Mouse (Mus musculus): ENCODE measurements around the gene Hdgf. TPM values are rescaled to one million over a fixed set of nuclear protein-coding genes. Genes with fewer than 3 reads are reported as not detected.
"Not testable (repeated sequence)": the region's sequence is repeated elsewhere in the genome, so short reads cannot be mapped to it uniquely, and the experiment has no call there.

Hdgf gene
- total and polyA plus RNA-seq, 3 experiments: 578 to 1,810 (median 722) TPM

DNA sequence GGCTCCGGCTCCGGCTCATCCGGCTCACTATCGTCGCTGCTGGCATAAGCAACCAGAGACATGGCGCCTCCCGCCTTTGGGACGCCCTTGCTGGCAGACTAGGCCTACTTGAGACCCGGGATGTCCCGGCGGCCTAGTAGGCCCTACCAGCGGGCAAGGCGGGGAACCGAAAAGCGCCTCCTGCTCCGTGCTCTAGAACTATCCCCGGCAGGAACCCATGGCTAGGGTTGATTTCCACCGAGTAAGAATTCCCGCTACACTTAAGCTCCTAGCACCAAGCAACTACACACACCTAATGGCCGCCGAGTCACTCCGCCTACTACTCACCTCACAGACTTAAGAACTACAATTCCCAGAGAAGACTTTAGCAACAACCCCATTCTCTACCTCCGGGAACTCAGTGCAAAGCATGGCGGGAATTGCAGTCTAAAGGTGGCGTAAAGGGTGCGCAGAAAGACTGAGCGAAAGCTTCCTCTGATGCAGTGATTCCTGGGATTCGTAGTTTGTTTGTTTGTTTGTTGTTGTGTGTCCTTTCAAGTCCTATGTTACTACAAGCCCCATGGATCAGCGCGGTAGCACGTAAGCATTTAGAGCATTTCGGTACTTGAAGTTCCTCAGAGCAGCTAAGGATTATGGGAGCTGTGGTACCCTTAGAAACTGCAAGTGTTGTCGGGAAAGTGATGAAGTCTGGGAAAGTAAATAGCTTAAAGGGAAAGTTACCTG, 20.7 kb upstream of the Hdgf start, which contains the start of gene Prcc:
Prcc (minus strand) TSS at position 328 of the 723 bp plus-strand sequence.
- ATAC-seq (ENCODE audit: extremely low read depth, insufficient number of reproducible peaks, low FRiP score, poor library complexity, severe bottlenecking) (peak; percentile 94), DNase-seq (ENCODE audit: low spot score) (peak; percentile 82)
- peaks cover 24% of the 10 kb centered on the region for H3K36me3 ChIP-seq (replicated peaks)
- TF ChIP-seq GATA2 (IDR thresholded peaks at IDR 0.05; ENCODE audit: borderline replicate concordance, low read depth, low read length) (no peak), TAL1 (conservative IDR thresholded peaks at IDR 0.05; ENCODE audit: low read depth, low read length) (no peak), POLR2AphosphoS5 (IDR thresholded peaks at IDR 0.05; ENCODE audit: insufficient replicate concordance, low read depth, low read length) (no peak), GATA1 (IDR thresholded peaks at IDR 0.05; ENCODE audit: borderline replicate concordance, low read length) (no peak), CTCF (IDR thresholded peaks at IDR 0.05; ENCODE audit: low read depth, low read length) (no peak)
- H3K27me3 ChIP-seq (ENCODE audit: insufficient read depth, low read length): no peaks in the 10 kb centered on the region
- H3K4me1 ChIP-seq (ENCODE audit: insufficient read depth, low read depth, low read length): peaks cover 30% of the 10 kb centered on the region
- peaks cover 5% of the 10 kb centered on the region for H3K9me3 ChIP-seq (replicated peaks)
- peak within 1 kb of the TSS; percentile 92 for H3K4me3 ChIP-seq (ENCODE audit: low read depth, low read length)

GRCm38 (mm10) chr3:87886004-87886365, 20.1 kb upstream of the Hdgf start:
- H3K9me3 ChIP-seq (replicated peaks): peaks cover 5% of the 10 kb centered on the region
- H3K4me3 ChIP-seq (ENCODE audit: low read depth, low read length): peak overlapping the region; percentile 92
- H3K4me1 ChIP-seq (ENCODE audit: insufficient read depth, low read depth, low read length): peaks cover 30% of the 10 kb centered on the region
- H3K36me3 ChIP-seq (replicated peaks): peaks cover 20% of the 10 kb centered on the region
- TF ChIP-seq CTCF (IDR thresholded peaks at IDR 0.05; ENCODE audit: low read depth, low read length): no peak
- no peak for TF ChIP-seq GATA2 (IDR thresholded peaks at IDR 0.05; ENCODE audit: borderline replicate concordance, low read depth, low read length)
- TF ChIP-seq GATA1 (IDR thresholded peaks at IDR 0.05; ENCODE audit: borderline replicate concordance, low read length): no peak
- TF ChIP-seq TAL1 (conservative IDR thresholded peaks at IDR 0.05; ENCODE audit: low read depth, low read length): no peak
- no peak for TF ChIP-seq POLR2AphosphoS5 (IDR thresholded peaks at IDR 0.05; ENCODE audit: insufficient replicate concordance, low read depth, low read length)
- H3K27me3 ChIP-seq (ENCODE audit: insufficient read depth, low read length): no peaks in the 10 kb centered on the region
- no peak for DNase-seq (ENCODE audit: low spot score)
- no peak for ATAC-seq (ENCODE audit: extremely low read depth, insufficient number of reproducible peaks, low FRiP score, poor library complexity, severe bottlenecking)

GRCm38 (mm10) chr3:87886416-87886815, 19.7 kb upstream of the Hdgf start:
- ATAC-seq (ENCODE audit: extremely low read depth, insufficient number of reproducible peaks, low FRiP score, poor library complexity, severe bottlenecking) (no peak), DNase-seq (ENCODE audit: low spot score) (no peak)
- H3K9me3 ChIP-seq (replicated peaks): peaks cover 5% of the 10 kb centered on the region
- H3K27me3 ChIP-seq (ENCODE audit: insufficient read depth, low read length): no peaks in the 10 kb centered on the region
- H3K36me3 ChIP-seq (replicated peaks): peaks cover 17% of the 10 kb centered on the region
- H3K4me1 ChIP-seq (ENCODE audit: insufficient read depth, low read depth, low read length): peaks cover 30% of the 10 kb centered on the region
- TF ChIP-seq GATA2 (IDR thresholded peaks at IDR 0.05; ENCODE audit: borderline replicate concordance, low read depth, low read length) (no peak), GATA1 (IDR thresholded peaks at IDR 0.05; ENCODE audit: borderline replicate concordance, low read length) (no peak), POLR2AphosphoS5 (IDR thresholded peaks at IDR 0.05; ENCODE audit: insufficient replicate concordance, low read depth, low read length) (no peak), TAL1 (conservative IDR thresholded peaks at IDR 0.05; ENCODE audit: low read depth, low read length) (no peak), CTCF (IDR thresholded peaks at IDR 0.05; ENCODE audit: low read depth, low read length) (no peak)
- peak overlapping the region; percentile 92 for H3K4me3 ChIP-seq (ENCODE audit: low read depth, low read length)

GRCm38 (mm10) chr3:87887400-87887799, 18.7 kb upstream of the Hdgf start:
- DNase-seq (ENCODE audit: low spot score); ATAC-seq (ENCODE audit: extremely low read depth, insufficient number of reproducible peaks, low FRiP score, poor library complexity, severe bottlenecking); H3K9me3 ChIP-seq (replicated peaks); H3K4me3 ChIP-seq (ENCODE audit: low read depth, low read length); H3K27me3 ChIP-seq (ENCODE audit: insufficient read depth, low read length): not testable (repeated sequence)
- Histone ChIP-seq H3K36me3 (replicated peaks) (peaks cover 12% of the 10 kb centered on the region), H3K4me1 (ENCODE audit: insufficient read depth, low read depth, low read length) (peaks cover 28% of the 10 kb centered on the region)

DNA sequence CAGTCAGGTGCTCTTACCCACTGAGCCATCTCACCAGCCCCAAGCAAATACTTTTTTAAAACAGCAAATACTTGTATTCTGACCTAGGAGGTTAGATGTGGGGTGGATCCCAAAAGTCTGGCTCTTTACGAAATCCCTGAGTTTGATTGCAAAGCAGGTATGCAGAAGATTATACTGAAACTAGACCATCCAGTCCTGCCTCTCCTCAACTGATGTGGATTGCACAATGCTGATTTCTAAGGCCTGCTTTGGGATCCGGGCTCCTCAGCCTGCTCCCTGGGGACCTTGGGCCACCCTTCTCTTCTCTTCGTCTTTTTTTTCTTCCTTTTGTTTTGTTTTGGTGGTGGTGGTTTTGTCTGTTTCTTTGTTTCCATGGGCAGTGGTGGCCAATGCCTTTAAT, 14.6 kb upstream of the Hdgf start:
- DNase-seq (ENCODE audit: low spot score) (no peak), ATAC-seq (ENCODE audit: extremely low read depth, insufficient number of reproducible peaks, low FRiP score, poor library complexity, severe bottlenecking) (no peak)
- H3K4me3 ChIP-seq (ENCODE audit: low read depth, low read length): no peak overlapping the region
- H3K36me3 ChIP-seq (replicated peaks): no peaks in the 10 kb centered on the region
- no peaks in the 10 kb centered on the region for H3K27me3 ChIP-seq (ENCODE audit: insufficient read depth, low read length)
- peaks cover 5% of the 10 kb centered on the region for H3K9me3 ChIP-seq (replicated peaks)
- H3K4me1 ChIP-seq (ENCODE audit: insufficient read depth, low read depth, low read length): peaks cover 21% of the 10 kb centered on the region
- no peak for TF ChIP-seq CTCF (IDR thresholded peaks at IDR 0.05; ENCODE audit: low read depth, low read length)

DNA sequence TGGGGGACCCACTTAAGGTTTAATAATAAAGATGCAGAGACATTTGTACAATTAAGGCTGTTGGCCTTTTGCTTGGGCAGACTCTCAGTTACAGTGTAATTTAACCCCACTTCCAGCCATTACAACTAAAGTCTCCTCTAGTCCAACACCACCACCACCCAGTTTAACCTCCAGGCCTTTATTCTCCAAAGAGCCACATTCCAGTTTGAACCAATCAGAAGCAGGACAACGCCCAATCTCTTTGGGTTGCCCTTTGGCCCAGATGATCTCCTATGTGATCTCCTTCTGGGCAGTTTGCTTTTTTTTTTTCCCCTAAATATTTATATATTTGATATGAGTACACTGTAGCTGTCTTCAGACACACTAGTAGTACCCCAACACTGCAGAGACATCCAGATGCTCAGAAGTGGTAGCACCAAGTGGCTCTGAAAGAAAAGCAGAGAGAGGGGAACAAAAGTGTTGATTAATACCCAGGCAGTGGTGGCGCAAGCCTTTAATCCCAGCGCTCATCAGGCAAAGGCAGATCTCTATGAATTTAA, 12.7 kb upstream of the Hdgf start:
- Histone ChIP-seq H3K27me3 (ENCODE audit: insufficient read depth, low read length) (no peaks in the 10 kb centered on the region), H3K4me1 (ENCODE audit: insufficient read depth, low read depth, low read length) (peaks cover 17% of the 10 kb centered on the region), H3K9me3 (replicated peaks) (peaks cover under 1% of the 10 kb centered on the region; the same call in 1 of the 2 replicates), H3K36me3 (replicated peaks) (no peaks in the 10 kb centered on the region), H3K4me3 (ENCODE audit: low read depth, low read length) (no peak overlapping the region)
- no peak for TF ChIP-seq TAL1 (conservative IDR thresholded peaks at IDR 0.05; ENCODE audit: low read depth, low read length)
- TF ChIP-seq CTCF (IDR thresholded peaks at IDR 0.05; ENCODE audit: low read depth, low read length): no peak
- TF ChIP-seq POLR2AphosphoS5 (IDR thresholded peaks at IDR 0.05; ENCODE audit: insufficient replicate concordance, low read depth, low read length): no peak
- TF ChIP-seq GATA2 (IDR thresholded peaks at IDR 0.05; ENCODE audit: borderline replicate concordance, low read depth, low read length): no peak
- no peak for TF ChIP-seq GATA1 (IDR thresholded peaks at IDR 0.05; ENCODE audit: borderline replicate concordance, low read length)
- no peak for DNase-seq (ENCODE audit: low spot score)
- no peak for ATAC-seq (ENCODE audit: extremely low read depth, insufficient number of reproducible peaks, low FRiP score, poor library complexity, severe bottlenecking)

All from G1E (cell line).